Mouse (Mus musculus): ENCODE results near the gene Cep128. TPM values are rescaled to one million over a fixed set of nuclear protein-coding genes. Genes with fewer than 3 reads are reported as not detected.

Gene Cep128
- polyA plus RNA-seq, 1 experiment = 5.4 TPM

DNA sequence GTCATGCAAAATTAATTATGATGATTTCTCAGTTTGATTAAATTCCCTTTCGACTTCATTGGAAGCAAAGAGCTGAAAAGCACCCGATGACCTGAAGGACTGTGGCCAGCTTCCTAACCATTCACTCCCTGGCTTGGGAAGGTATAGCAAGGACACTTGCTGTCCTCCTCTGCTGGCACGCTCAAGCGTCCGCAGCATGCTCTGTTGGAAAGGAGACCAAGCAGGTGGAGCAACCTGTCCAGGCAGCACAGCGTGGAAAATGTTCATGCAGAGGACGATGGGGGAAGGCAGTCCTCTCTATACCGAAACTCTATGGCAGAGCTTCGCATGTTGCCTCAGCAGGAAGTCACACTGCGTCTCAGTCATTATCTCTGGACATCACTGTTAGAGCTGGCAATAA lies 327.3 kb downstream of the Cep128 start:
- TF ChIP-seq USF1 (IDR thresholded peaks at IDR 0.05; ENCODE audit: low read depth) (no peak), CEBPB (IDR thresholded peaks at IDR 0.05; ENCODE audit: low read depth) (no peak), MAX (IDR thresholded peaks at IDR 0.05) (no peak), CTCF (IDR thresholded peaks at IDR 0.05; ENCODE audit: control insufficient read depth, insufficient read depth, insufficient read length) (no peak), MYOG (IDR thresholded peaks at IDR 0.05; ENCODE audit: control insufficient read depth, extremely low read depth, insufficient read length) (no peak), FOSL1 (IDR thresholded peaks at IDR 0.05; ENCODE audit: insufficient read depth, low read length, poor library complexity, severe bottlenecking) (no peak), MYOD1 (IDR thresholded peaks at IDR 0.05; ENCODE audit: control insufficient read depth, insufficient read length, low read depth) (no peak)
- H3K4me3 ChIP-seq (ENCODE audit: insufficient read depth, poor library complexity, severe bottlenecking) = no peak overlapping the region
- no peaks in the 10 kb centered on the region for H3K27me3 ChIP-seq (ENCODE audit: control insufficient read depth, insufficient read depth, insufficient read length)
- no peaks in the 10 kb centered on the region for H3K36me3 ChIP-seq (ENCODE audit: control insufficient read depth, insufficient read depth)
- H3K79me2 ChIP-seq (ENCODE audit: control insufficient read depth, insufficient read depth) = no peaks in the 10 kb centered on the region
- H3K79me3 ChIP-seq (ENCODE audit: low read depth) = no peaks in the 10 kb centered on the region
- H3ac ChIP-seq (ENCODE audit: control insufficient read depth, insufficient read length, low read depth) = no peak overlapping the region

DNA sequence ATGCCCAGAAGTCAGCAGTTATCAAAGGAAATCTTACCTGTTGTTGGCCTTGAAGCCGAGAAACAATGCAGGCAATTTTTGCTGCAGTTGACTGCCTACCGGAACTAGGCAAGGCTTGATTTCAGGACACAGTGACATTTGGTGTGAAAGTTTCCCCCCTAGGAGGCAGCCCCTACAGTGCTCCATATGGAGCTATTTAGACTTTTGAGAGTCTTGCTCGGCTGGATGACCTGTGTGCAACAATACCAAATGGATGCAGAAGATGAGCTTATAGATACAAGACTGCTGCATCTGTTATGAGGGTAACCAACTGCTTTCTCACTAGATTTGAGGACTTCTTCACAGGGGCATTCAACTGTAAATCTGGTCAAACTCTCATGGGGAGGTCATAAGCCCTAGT lies 331.9 kb downstream of the Cep128 start:
- Histone ChIP-seq H3K79me3 (ENCODE audit: low read depth) (no peaks in the 10 kb centered on the region), H3K36me3 (ENCODE audit: control insufficient read depth, insufficient read depth) (no peaks in the 10 kb centered on the region), H3K4me3 (ENCODE audit: insufficient read depth, poor library complexity, severe bottlenecking) (no peak overlapping the region), H3K27me3 (ENCODE audit: control insufficient read depth, insufficient read depth, insufficient read length) (no peaks in the 10 kb centered on the region), H3K79me2 (ENCODE audit: control insufficient read depth, insufficient read depth) (no peaks in the 10 kb centered on the region), H3ac (ENCODE audit: control insufficient read depth, insufficient read length, low read depth) (no peak overlapping the region)
- no peak for TF ChIP-seq MYOD1 (IDR thresholded peaks at IDR 0.05; ENCODE audit: control insufficient read depth, insufficient read length, low read depth)
- TF ChIP-seq CEBPB (IDR thresholded peaks at IDR 0.05; ENCODE audit: low read depth) = no peak
- no peak for TF ChIP-seq MAX (IDR thresholded peaks at IDR 0.05)
- TF ChIP-seq CTCF (IDR thresholded peaks at IDR 0.05; ENCODE audit: control insufficient read depth, insufficient read depth, insufficient read length) = no peak
- TF ChIP-seq MYOG (IDR thresholded peaks at IDR 0.05; ENCODE audit: control insufficient read depth, extremely low read depth, insufficient read length) = no peak
- no peak for TF ChIP-seq FOSL1 (IDR thresholded peaks at IDR 0.05; ENCODE audit: insufficient read depth, low read length, poor library complexity, severe bottlenecking)
- no peak for TF ChIP-seq USF1 (IDR thresholded peaks at IDR 0.05; ENCODE audit: low read depth)

DNA sequence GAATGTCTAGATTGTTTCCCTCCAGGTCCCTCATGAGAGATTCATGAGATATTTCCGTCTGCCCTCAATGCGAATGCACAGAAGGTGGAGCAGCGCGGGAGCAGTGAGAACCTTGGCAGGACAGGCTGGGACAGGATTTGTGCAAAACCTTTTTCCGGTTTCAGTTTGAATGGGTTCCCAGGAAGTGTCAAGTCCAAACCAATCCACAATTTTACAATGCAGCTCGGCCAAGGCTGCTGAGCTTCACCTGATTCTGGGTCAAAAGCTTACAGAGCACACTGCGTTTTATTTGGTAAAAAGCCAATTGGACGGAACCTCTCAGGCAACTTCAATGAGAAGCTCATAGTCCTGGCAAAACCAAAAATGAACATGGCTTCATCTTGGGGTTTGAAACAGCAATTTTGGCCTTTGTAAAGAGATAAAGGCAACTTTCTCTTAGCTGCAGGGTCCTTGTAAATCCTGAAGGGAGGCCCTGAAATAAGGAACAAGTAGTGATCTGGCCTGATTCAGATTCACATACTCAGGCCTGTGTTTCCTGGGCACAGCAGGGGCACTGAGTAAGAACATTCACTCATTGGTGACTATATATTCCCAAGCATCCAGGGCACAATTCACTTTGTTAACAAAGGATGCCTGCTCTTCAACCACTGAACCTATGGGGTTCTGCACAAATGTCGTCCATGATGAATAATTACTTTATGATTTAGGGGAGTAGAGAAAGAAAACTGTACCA lies 333.4 kb downstream of the Cep128 start:
- H3K79me3 ChIP-seq (ENCODE audit: low read depth) = no peaks in the 10 kb centered on the region
- no peak overlapping the region for H3K4me3 ChIP-seq (ENCODE audit: insufficient read depth, poor library complexity, severe bottlenecking)
- no peaks in the 10 kb centered on the region for H3K79me2 ChIP-seq (ENCODE audit: control insufficient read depth, insufficient read depth)
- no peaks in the 10 kb centered on the region for H3K27me3 ChIP-seq (ENCODE audit: control insufficient read depth, insufficient read depth, insufficient read length)
- H3K36me3 ChIP-seq (ENCODE audit: control insufficient read depth, insufficient read depth) = no peaks in the 10 kb centered on the region
- no peak overlapping the region for H3ac ChIP-seq (ENCODE audit: control insufficient read depth, insufficient read length, low read depth)
- TF ChIP-seq MYOG (IDR thresholded peaks at IDR 0.05; ENCODE audit: control insufficient read depth, extremely low read depth, insufficient read length) = no peak
- TF ChIP-seq CTCF (IDR thresholded peaks at IDR 0.05; ENCODE audit: control insufficient read depth, insufficient read depth, insufficient read length) = no peak
- no peak for TF ChIP-seq USF1 (IDR thresholded peaks at IDR 0.05; ENCODE audit: low read depth)
- TF ChIP-seq MYOD1 (IDR thresholded peaks at IDR 0.05; ENCODE audit: control insufficient read depth, insufficient read length, low read depth) = no peak
- TF ChIP-seq FOSL1 (IDR thresholded peaks at IDR 0.05; ENCODE audit: insufficient read depth, low read length, poor library complexity, severe bottlenecking) = no peak
- TF ChIP-seq MAX (IDR thresholded peaks at IDR 0.05) = no peak
- TF ChIP-seq CEBPB (IDR thresholded peaks at IDR 0.05; ENCODE audit: low read depth) = no peak

GRCm38 (mm10) chr12:91041363-91041762 lies 342.8 kb downstream of the Cep128 start:
- no peaks in the 10 kb centered on the region for H3K27me3 ChIP-seq (ENCODE audit: control insufficient read depth, insufficient read depth, insufficient read length)
- H3ac ChIP-seq (ENCODE audit: control insufficient read depth, insufficient read length, low read depth) = no peak overlapping the region
- H3K4me3 ChIP-seq (ENCODE audit: insufficient read depth, poor library complexity, severe bottlenecking) = no peak overlapping the region
- no peaks in the 10 kb centered on the region for H3K36me3 ChIP-seq (ENCODE audit: control insufficient read depth, insufficient read depth)
- H3K79me2 ChIP-seq (ENCODE audit: control insufficient read depth, insufficient read depth) = no peaks in the 10 kb centered on the region
- no peak for TF ChIP-seq MAX (IDR thresholded peaks at IDR 0.05)
- no peak for TF ChIP-seq FOSL1 (IDR thresholded peaks at IDR 0.05; ENCODE audit: insufficient read depth, low read length, poor library complexity, severe bottlenecking)
- TF ChIP-seq MYOG (IDR thresholded peaks at IDR 0.05; ENCODE audit: control insufficient read depth, extremely low read depth, insufficient read length) = no peak
- no peak for TF ChIP-seq CTCF (IDR thresholded peaks at IDR 0.05; ENCODE audit: control insufficient read depth, insufficient read depth, insufficient read length)
- TF ChIP-seq USF1 (IDR thresholded peaks at IDR 0.05; ENCODE audit: low read depth) = no peak
- TF ChIP-seq CEBPB (IDR thresholded peaks at IDR 0.05; ENCODE audit: low read depth) = no peak
- no peak for TF ChIP-seq MYOD1 (IDR thresholded peaks at IDR 0.05; ENCODE audit: control insufficient read depth, insufficient read length, low read depth)
- no peaks in the 10 kb centered on the region for H3K79me3 ChIP-seq (ENCODE audit: low read depth)

DNA sequence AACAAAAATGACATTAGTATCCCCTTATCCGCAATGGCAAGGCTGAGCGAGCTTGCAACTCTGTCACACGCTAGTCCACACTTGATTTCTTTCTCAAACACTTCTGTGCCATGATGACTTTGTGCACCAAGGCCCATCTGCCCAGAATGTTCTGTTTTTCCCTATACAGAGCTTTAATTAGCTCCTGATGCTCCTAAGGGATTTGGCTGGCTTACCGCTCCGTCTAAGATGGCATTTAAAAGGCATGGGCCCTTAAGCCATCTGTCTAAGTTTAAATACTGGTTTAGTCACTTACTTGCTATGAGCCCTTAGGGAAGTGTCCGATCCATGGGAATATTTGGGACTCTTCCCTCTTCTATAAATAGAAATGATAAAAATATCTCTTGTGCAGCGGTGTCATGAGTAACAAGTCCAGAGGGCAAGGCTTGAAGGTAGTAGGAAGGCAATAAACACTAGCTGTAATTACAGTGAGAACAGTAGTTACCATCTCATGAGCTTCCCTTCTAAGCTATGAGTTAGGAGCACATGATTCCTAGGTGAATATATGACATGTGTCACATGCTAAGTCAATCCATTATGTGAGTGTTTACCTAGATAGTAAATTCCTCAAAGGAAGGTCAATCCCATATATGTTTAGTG lies 343.8 kb downstream of the Cep128 start:
- Histone ChIP-seq H3K4me3 (ENCODE audit: insufficient read depth, poor library complexity, severe bottlenecking) (no peak overlapping the region), H3K79me3 (ENCODE audit: low read depth) (no peaks in the 10 kb centered on the region), H3K36me3 (ENCODE audit: control insufficient read depth, insufficient read depth) (no peaks in the 10 kb centered on the region), H3K79me2 (ENCODE audit: control insufficient read depth, insufficient read depth) (no peaks in the 10 kb centered on the region), H3K27me3 (ENCODE audit: control insufficient read depth, insufficient read depth, insufficient read length) (no peaks in the 10 kb centered on the region), H3ac (ENCODE audit: control insufficient read depth, insufficient read length, low read depth) (no peak overlapping the region)
- TF ChIP-seq CTCF (IDR thresholded peaks at IDR 0.05; ENCODE audit: control insufficient read depth, insufficient read depth, insufficient read length) (no peak), MYOD1 (IDR thresholded peaks at IDR 0.05; ENCODE audit: control insufficient read depth, insufficient read length, low read depth) (no peak), USF1 (IDR thresholded peaks at IDR 0.05; ENCODE audit: low read depth) (no peak), MAX (IDR thresholded peaks at IDR 0.05) (no peak), FOSL1 (IDR thresholded peaks at IDR 0.05; ENCODE audit: insufficient read depth, low read length, poor library complexity, severe bottlenecking) (no peak), CEBPB (IDR thresholded peaks at IDR 0.05; ENCODE audit: low read depth) (no peak), MYOG (IDR thresholded peaks at IDR 0.05; ENCODE audit: control insufficient read depth, extremely low read depth, insufficient read length) (no peak)
